Mouse (Mus musculus) ovary, postnatal 10 days (tissue): ENCODE results near the gene Dok5.

Experiments used
- DNase-seq: peaks from one replicate; pipeline ENCODE4 v3.0.0; 2022; ENCODE audit warnings: low spot score

The Dok5 gene

GRCm38 (mm10) chr2:170731632-170732561, at the start of gene Dok5:
Gene Dok5, plus strand, starts transcription at chr2:170731807.
- peak; percentile 33 for DNase-seq

GRCm38 (mm10) chr2:170683385-170683784, 48.2 kb upstream of the Dok5 start:
- DNase-seq, result no peak

GRCm38 (mm10) chr2:170695071-170695936, 36.3 kb upstream of the Dok5 start:
- no peak for DNase-seq

- no peak for DNase-seq
Measured at GRCm38 (mm10) chr2:170695937-170696510, 35.6 kb upstream of the Dok5 start.

- DNase-seq, result no peak
Measured at GRCm38 (mm10) chr2:170700471-170700870, 31.1 kb upstream of the Dok5 start.

- DNase-seq, result no peak
Measured at GRCm38 (mm10) chr2:170706488-170706887, 25.1 kb upstream of the Dok5 start.

- DNase-seq, result no peak
Measured at GRCm38 (mm10) chr2:170707672-170708071, 23.9 kb upstream of the Dok5 start.

GRCm38 (mm10) chr2:170708901-170709300, 22.7 kb upstream of the Dok5 start:
- DNase-seq, result no peak

GRCm38 (mm10) chr2:170712658-170713285, 18.8 kb upstream of the Dok5 start:
- DNase-seq, result no peak

- DNase-seq, result no peak
Measured at GRCm38 (mm10) chr2:170720386-170720785, 11.2 kb upstream of the Dok5 start.

- no peak for DNase-seq
Measured at GRCm38 (mm10) chr2:170724136-170724535, 7.5 kb upstream of the Dok5 start.

GRCm38 (mm10) chr2:170724716-170725115, 6.9 kb upstream of the Dok5 start:
- DNase-seq, result no peak

- no peak for DNase-seq
Measured at GRCm38 (mm10) chr2:170725796-170726195, 5.8 kb upstream of the Dok5 start.

GRCm38 (mm10) chr2:170726996-170727710, 4.5 kb upstream of the Dok5 start:
- no peak for DNase-seq

GRCm38 (mm10) chr2:170728864-170729263, 2.7 kb upstream of the Dok5 start:
- DNase-seq, result no peak

- no peak for DNase-seq
Measured at GRCm38 (mm10) chr2:170729661-170730060, 1.9 kb upstream of the Dok5 start.

GRCm38 (mm10) chr2:170730136-170730535, 1.5 kb upstream of the Dok5 start:
- DNase-seq, result no peak

- no peak for DNase-seq
Measured at GRCm38 (mm10) chr2:170730781-170731180, 826 bp upstream of the Dok5 start.

GRCm38 (mm10) chr2:170731205-170731604, 402 bp upstream of the Dok5 start:
- no peak for DNase-seq

GRCm38 (mm10) chr2:170733671-170734070, 2.1 kb downstream of the Dok5 start:
- no peak for DNase-seq

GRCm38 (mm10) chr2:170734446-170734845, 2.8 kb downstream of the Dok5 start:
- no peak for DNase-seq
